Mouse (Mus musculus) liver, embryonic 14.5 days (tissue): ENCODE results near the gene Il17rb.

Experiments used
- CTCF ChIP-seq: IDR thresholded peaks from 2 replicates; pipeline ENCODE4 v1.5.1; 2016; ENCODE audit warnings: antibody characterized with exemption, low read depth, control low read depth
- EP300 ChIP-seq: IDR thresholded peaks from 2 replicates; pipeline ENCODE4 v1.6.1; 2016; ENCODE audit warnings: antibody characterized with exemption, low read depth

- TF ChIP-seq CTCF (no peak), EP300 (no peak)
Observed at GRCm38 (mm10) chr14:29968075-29968821, 40.4 kb downstream of the Il17rb start, which contains the start of gene Selenok.
